Mouse (Mus musculus) left cerebral cortex, adult 9 months (tissue): ENCODE results near the gene Gstm5.
"Not testable (repeated sequence)": the region's sequence is repeated elsewhere in the genome, so short reads cannot be mapped to it uniquely, and the experiment has no call there.

Source experiments
- DNase-seq, 2 experiments: peaks; one replicate each; pipeline ENCODE4 v3.0.0; 2022; ENCODE audit warnings: low spot score in 2 of 2

Gstm5 gene

GRCm38 (mm10) chr3:107873335-107874251, 22.0 kb upstream of the Gstm5 start:
- no peak for DNase-seq

GRCm38 (mm10) chr3:107875231-107875630, 20.4 kb upstream of the Gstm5 start:
- DNase-seq = no peak

DNA sequence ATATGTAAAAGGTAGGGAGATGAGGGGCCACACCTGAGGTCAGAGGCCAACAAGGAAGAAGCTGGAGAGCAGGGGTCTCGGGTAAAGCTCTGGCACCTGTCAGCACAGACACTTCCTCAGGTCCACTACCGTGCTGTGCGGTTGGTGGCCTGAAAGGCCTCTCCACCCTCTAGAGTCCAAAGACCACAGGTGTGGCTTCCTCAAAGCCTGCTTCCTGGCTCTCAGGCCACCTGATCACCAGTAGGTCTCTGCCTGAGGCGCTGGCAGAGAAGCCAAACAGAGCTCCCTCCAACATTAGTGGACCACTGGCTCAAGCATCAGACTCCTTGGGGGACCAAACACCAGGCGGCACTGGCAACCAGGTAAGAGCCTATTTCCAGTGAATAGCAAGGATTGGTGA, 18.6 kb upstream of the Gstm5 start, which contains the start of gene Eps8l3:
TSS of gene Eps8l3 (plus strand) at position 225 of the 400 bp plus-strand sequence.
- DNase-seq = no peak

DNA sequence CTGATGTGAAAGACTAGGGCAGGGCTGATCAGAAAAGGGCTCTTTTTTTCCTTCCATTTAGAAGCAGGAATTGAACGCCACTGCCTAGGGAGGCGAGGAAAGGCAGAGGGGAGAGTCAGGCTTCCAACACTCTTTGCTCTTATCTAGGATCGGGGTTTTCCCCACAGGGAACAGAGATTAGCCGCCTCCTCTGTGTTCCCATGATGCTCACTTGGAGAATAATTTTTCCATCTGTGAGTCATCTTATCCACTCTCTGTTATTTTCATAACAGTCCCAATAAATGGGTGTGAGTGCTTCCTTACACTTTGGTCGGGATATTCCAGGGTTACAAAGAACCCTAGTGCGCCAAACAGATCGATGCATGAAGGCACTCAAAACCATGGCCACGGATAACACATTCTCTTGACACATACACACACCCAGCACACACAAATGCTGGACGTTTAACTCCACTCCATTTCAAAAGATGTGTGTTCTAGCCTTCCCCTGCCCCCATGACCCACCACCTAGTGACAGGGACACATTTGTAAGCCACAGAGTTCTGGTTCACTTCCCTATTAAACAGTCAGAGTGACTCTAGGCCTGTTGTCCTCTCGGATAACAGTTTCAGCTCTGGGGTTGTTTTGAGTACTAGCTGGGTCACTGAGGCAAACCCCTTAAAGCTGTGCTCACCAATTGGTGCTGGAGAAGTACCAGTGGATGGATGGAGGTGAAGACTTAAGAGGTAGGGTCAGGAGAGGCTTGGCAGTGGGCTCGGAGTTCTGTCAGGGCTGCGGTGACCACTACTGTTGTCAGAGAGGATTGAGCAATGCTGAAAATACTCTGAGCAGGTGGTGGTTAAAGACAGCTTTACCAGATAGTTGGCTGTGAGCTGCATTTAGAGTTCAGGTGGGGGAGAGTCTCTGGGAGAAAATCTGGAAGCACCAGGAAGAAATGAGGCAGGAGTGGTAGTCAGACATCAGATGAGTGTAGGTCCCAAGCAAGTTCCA, 17.6 kb upstream of the Gstm5 start:
- DNase-seq = no peak

DNA sequence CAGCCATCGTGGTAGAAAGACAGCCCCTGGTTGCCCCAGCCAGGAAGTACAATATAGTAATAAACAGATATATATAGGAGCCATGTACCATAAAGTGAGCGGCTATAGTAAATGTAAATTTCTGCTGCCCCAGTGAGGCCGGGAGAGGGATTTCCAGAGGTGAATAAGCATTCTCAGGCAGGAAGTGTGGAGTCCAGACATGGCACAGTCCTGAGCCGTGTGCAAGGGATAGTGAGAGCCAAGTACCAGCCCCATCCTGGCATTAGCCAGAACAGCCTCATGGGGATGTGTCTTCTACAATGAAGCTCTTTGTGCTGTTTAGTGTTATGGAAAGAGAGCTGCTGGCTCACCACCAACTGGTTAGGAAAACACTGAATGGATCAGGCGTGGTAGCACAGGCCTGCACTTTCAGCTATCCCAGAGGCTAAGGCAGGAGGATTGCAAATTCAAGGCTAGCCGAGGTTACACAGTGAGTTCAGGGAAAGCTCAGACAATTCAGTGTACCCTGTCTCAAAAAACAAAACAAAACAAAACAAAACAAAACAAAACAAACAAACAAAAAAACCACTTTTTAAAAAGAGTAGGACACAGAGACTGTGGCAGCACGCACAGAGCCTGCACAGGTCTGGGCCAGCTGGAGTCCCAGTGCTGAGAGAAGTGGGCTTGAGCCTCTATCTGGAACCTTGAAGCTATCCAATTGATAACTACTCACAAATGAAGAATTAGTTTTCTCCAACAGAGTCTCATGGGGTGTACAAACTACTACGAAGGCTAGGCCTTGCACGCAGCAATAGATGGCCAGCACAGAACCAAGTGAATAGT, 7.7 kb upstream of the Gstm5 start:
- peak; percentile 67 to 80 for DNase-seq

- DNase-seq = not testable (repeated sequence)
These were observed 6.4 kb upstream of the Gstm5 start for GRCm38 (mm10) chr3:107889236-107889635.

GRCm38 (mm10) chr3:107895194-107895719, 364 bp upstream of the Gstm5 start:
- no peak for DNase-seq

DNA sequence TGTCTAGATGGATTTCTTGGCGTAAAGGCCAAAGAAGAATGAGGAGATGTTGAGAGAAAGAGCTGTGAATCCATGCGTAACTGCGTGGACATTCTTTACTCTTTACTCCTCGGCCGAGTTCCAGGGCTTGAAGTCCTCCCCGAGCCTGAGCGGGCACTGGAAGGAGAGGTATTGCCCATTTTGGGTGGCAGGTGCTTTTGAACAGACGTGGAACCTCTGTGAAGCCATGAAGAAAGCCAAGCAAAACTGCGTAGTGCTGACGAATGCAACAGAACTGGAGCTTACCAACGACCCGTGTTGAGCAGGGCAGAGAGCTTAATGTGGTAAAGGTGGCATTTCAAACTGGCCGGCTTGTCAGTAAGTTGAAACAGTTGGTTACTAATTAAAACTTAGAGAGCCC, 3.1 kb downstream of the Gstm5 start:
- DNase-seq = no peak

DNA sequence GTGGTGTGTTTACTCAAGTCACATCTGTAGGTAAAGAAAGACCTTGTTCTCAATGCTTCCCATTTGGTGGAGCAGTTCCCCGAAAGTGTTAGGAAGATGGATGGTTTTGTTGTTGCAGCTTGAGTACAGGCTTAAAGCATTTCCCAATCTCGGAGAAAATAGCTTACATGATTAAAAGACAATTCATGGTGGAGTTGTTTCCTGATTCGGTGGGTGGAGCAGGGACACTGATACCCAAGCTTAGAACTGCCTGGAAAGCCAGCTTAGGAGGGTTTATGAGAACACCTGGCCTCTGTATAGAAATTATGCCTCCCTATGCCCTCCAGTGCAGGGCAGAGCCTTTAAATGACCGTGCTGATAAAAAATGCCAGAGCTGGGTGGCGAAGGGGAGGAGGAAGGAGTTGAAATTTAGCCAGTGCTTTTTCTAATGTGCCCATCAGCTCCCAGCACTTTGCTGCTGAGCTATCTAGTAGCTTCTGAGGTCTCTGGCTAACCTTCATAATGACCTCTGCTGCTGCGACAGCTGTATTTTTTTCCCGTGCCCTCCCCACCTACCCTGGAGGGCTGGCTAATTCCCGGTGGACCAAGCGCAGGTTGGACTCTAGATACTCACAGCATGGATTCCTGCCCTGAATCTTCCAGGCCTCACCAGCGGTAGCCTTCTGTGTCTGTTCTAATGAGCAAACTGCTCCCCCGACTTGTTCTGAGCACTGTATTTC, 5.5 kb downstream of the Gstm5 start:
- no peak for DNase-seq

GRCm38 (mm10) chr3:107905942-107906341, 10.3 kb downstream of the Gstm5 start:
- DNase-seq = no peak

- DNase-seq = no peak
These were observed 21.1 kb downstream of the Gstm5 start for GRCm38 (mm10) chr3:107916674-107917073.

DNA sequence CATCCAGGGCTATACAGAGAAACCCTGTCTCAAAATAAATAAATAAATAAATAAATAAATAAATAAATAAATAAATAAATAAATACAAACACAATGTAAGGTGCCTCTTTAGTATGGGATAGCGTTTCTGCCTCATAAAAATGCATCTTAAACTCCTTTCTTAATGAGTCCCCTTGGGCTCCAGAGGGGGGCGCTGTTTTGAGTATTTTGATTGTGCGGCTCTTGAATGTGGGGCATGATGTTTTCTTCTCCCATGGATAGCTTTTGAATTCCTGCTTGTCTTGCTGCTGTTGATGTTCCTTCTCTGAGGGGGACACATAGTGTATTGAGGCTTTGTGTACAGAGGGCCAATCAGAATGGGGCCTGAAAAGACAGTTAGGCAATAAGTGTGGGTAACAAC, 21.5 kb downstream of the Gstm5 start:
- no peak for DNase-seq

GRCm38 (mm10) chr3:107917783-107918408, 22.3 kb downstream of the Gstm5 start:
- peak in 1 of 2 experiments; percentile 83 for DNase-seq

DNA sequence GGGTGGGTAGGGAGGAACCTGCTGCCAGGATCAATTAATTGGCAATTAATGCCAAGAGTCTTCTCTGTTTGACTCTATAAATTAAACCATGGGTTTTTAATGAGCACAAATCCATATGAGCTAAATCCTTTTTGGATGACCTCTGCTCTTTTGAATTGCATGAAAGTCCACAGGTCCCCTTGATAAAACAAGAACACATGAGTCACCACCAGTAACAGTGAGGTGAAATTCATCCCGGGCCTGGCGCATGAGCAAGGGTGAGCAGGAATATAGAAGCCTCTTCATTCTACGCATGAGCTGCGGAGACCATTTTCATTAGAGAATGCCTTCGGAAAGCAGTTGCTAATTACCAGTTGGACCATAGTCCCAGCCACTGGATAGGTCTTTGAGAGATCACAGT, 24.7 kb downstream of the Gstm5 start:
- no peak for DNase-seq

DNA sequence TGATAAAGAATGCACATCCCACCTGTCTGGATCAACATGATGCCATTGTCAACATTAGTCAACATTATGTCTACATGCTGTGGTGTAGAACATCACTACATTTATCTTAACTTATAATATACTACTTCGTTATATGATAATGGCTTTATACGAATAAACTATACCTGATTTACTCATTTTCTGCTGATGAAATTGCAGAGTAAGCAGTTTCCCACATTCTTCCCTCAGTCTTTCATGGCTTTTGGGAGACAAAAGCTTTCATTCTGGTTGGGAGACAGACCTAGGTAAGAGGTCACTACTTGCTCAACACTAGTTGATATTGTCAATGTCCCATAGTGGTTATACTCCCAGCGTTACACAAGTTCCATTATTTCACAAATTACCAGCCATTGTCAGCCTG, 29.7 kb downstream of the Gstm5 start:
- no peak for DNase-seq

DNA sequence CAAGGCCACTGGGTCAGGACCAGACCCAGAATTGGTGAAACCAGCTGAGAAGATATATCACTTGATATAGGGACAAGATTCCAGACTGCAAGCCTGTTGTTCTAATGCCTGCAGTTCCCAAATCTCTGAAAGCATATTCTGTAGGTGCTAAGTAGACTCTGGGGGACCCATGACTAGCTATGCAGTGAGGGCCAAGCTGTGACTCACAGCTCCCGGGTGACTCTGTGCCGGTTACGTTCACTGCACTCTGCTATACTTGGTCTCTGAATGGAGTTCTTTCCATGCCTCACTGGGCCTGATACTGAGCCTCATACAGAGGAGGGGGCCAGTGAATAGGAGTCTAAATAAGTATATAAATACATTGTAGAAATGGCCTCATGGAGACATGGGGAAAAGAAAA, 32.2 kb downstream of the Gstm5 start:
- DNase-seq = no peak

DNA sequence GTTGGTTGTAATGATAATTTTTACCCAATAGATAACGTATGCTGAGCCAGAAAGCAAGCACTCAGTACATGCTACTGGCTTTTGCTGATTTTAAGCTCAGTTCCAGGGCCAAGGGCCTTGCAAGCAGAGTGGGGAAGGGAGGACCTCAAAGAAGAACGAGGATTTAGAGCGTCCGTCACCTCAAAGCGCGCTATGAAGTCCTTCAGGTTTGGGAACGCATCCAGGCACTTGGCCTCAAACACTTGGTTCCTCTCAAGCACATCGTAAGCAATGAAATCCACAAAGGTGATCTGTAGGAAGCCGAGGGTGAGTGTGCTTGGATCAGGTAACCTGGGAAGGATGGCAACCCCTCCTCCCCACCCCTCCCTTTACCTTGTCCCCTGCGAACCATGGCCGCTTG, 33.1 kb downstream of the Gstm5 start:
- DNase-seq = no peak

- DNase-seq = no peak
These were observed 33.6 kb downstream of the Gstm5 start for GRCm38 (mm10) chr3:107929243-107929642.

- DNase-seq = no peak
These were observed 34.1 kb downstream of the Gstm5 start for GRCm38 (mm10) chr3:107929731-107930130.

DNA sequence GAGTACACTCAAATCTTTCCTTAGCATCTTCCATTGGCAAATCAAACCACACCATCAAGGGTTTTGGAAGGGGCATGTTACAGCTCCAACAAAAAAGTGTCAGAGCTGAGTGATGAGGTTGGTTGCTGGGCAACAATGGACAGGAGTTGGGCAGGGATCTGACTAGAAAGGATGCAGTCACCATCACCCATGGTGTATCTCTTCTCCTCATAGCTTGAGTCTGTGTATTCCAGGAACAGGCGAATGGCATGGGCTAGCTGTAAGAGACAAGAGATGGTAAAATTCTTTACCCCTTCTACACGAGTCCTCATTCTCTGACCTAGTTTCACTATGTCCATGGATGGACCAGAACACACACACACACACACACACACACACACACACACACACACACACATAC, 35.5 kb downstream of the Gstm5 start:
- DNase-seq = no peak
